Mouse (Mus musculus): Measurements from ENCODE around the gene Tdp1. TPM values are rescaled to one million over a fixed set of nuclear protein-coding genes. Genes with fewer than 3 reads are reported as not detected.
"Not testable (repeated sequence)": the region's sequence is repeated elsewhere in the genome, so short reads cannot be mapped to it uniquely, and the experiment has no call there.

The Tdp1 gene
- polyA plus RNA-seq, 1 experiment from 2014 or later = 84.4 TPM

GRCm38 (mm10) chr12:99965203-99966115 is 81.1 kb downstream of the Tdp1 start:
- WGBS = under 1% methylated on average over 77 of the region's 77 CpGs
- Histone ChIP-seq H3K36me3 (replicated peaks) (no peaks in the 10 kb centered on the region), H3K27ac (replicated peaks) (peak overlapping the region; percentile 19; the same call in 1 of the 2 replicates), H3K4me1 (peaks cover 32% of the 10 kb centered on the region), H3K27me3 (replicated peaks; ENCODE audit: low read depth, poor library complexity, severe bottlenecking) (peaks cover 91% of the 10 kb centered on the region), H3K9me3 (no peaks in the 10 kb centered on the region), H3K4me3 (peak overlapping the region; percentile 64)
- peak; percentile 66 for DNase-seq (ENCODE audit: low spot score)

- 4% methylated on average over 25 of the region's 25 CpGs for WGBS
- H3K4me3 ChIP-seq = peak overlapping the region; percentile 64
- no peaks in the 10 kb centered on the region for H3K36me3 ChIP-seq (replicated peaks)
- peaks cover 85% of the 10 kb centered on the region for H3K27me3 ChIP-seq (replicated peaks; ENCODE audit: low read depth, poor library complexity, severe bottlenecking)
- H3K9me3 ChIP-seq = no peaks in the 10 kb centered on the region; the same call in 1 of the 2 replicates
- no peak for DNase-seq (ENCODE audit: low spot score)
- peaks cover 32% of the 10 kb centered on the region for H3K4me1 ChIP-seq
- peak overlapping the region; percentile 19; the same call in 1 of the 2 replicates for H3K27ac ChIP-seq (replicated peaks)
These were observed 81.9 kb downstream of the Tdp1 start for GRCm38 (mm10) chr12:99966116-99966770.

DNA sequence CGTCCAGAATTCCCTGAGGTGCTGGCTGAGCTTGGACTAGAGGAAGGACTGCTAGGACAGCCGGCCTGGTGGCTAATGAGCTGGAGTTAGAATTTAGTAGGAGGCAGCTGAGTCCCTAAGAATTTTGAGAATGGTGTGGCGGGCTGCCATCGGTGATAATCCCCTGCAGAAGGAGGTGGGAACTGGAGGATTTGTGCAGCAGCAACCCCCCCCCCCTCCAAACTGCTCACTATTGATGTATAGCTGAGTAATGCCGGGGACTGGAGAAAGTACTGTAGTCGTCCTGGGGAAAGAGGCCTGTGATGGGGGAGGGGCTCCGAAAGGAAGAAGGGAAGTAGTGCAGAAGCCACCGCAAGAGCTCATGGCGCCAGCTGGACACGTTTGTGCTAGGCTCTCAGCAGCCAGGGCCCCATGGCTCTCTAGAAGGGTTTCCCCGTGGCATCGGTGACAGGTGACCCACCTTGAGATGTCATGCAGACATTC is 82.6 kb downstream of the Tdp1 start:
- Histone ChIP-seq H3K27me3 (replicated peaks; ENCODE audit: low read depth, poor library complexity, severe bottlenecking) (peaks cover 81% of the 10 kb centered on the region), H3K9me3 (no peaks in the 10 kb centered on the region; the same call in 1 of the 2 replicates), H3K27ac (replicated peaks) (no peak overlapping the region), H3K4me3 (peak overlapping the region; percentile 16; the same call in 1 of the 2 replicates), H3K36me3 (replicated peaks) (no peaks in the 10 kb centered on the region), H3K4me1 (peaks cover 32% of the 10 kb centered on the region)
- WGBS = 13% methylated on average over 12 of the region's 12 CpGs
- peak; percentile 46 for DNase-seq (ENCODE audit: low spot score)

GRCm38 (mm10) chr12:99969906-99970305 is 85.6 kb downstream of the Tdp1 start:
- Histone ChIP-seq H3K27ac (replicated peaks) (no peak overlapping the region), H3K9me3 (no peaks in the 10 kb centered on the region; the same call in 1 of the 2 replicates), H3K4me1 (peaks cover 24% of the 10 kb centered on the region), H3K4me3 (no peak overlapping the region), H3K27me3 (replicated peaks; ENCODE audit: low read depth, poor library complexity, severe bottlenecking) (peaks cover 57% of the 10 kb centered on the region), H3K36me3 (replicated peaks) (no peaks in the 10 kb centered on the region)
- DNase-seq (ENCODE audit: low spot score) = no peak
- WGBS = 82% methylated on average over 4 of the region's 4 CpGs

DNA sequence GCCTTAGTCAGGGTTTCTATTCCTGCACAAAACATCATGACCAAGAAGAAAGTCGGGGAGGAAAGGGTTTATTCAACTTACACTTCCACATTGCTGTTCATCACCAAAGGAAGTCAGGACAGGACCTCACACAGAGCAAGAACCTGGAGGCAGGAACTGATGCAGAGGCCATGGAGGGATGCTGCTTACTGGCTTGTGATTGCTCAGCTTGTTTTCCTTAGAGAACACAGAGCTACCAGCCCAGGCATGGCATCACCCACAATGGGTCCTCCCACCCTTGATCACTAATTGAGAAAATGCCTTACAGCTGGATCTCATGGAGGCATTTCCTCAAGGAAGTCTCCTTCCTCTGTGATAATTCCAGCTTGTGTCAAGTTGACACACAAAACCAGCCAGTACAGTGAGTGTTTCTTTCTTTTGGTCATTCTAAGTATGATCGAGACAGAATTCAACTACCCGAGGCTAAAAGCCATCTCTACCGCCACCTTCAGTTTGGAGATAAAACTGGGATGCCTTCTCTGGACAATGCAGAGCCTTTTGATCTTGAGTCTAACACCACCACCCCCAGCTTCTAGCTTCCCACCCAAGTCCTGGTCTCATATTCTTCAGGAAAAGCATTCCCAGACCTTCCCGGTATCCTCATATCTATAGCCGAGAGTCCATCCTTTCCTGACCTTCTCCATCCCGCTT is 87.0 kb downstream of the Tdp1 start:
- H3K27ac ChIP-seq (replicated peaks); H3K9me3 ChIP-seq; H3K4me3 ChIP-seq; H3K4me1 ChIP-seq; H3K36me3 ChIP-seq (replicated peaks); DNase-seq (ENCODE audit: low spot score): not testable (repeated sequence)
- peaks cover 43% of the 10 kb centered on the region for H3K27me3 ChIP-seq (replicated peaks; ENCODE audit: low read depth, poor library complexity, severe bottlenecking)
- 77% methylated on average over 7 of the region's 7 CpGs for WGBS

DNA sequence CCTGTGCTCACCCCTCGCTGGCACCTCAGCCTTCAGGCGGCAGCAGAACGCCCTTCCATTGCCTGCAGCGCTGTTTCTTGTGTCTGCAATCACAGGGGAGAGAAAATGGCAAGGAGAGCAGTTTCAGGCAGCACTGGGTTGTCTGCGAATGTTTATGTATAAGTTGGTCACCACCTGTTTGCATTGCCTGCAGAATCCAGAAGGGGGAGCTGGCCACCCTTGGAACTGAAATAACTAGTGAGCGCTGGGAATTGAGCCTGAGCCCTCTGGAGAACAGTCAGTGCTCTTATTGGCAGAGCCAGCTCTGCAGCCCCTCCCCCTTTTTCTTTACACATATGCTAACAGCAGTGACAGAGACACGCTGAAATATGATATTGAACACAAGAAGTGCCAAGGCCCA is 88.5 kb downstream of the Tdp1 start:
- no peak for DNase-seq (ENCODE audit: low spot score)
- no peaks in the 10 kb centered on the region for H3K4me1 ChIP-seq
- peaks cover 28% of the 10 kb centered on the region for H3K27me3 ChIP-seq (replicated peaks; ENCODE audit: low read depth, poor library complexity, severe bottlenecking)
- H3K4me3 ChIP-seq = no peak overlapping the region
- WGBS = 56% methylated on average over 7 of the region's 7 CpGs
- H3K27ac ChIP-seq (replicated peaks) = no peak overlapping the region
- no peaks in the 10 kb centered on the region for H3K36me3 ChIP-seq (replicated peaks)
- peaks cover 3% of the 10 kb centered on the region; the same call in 1 of the 2 replicates for H3K9me3 ChIP-seq

DNA sequence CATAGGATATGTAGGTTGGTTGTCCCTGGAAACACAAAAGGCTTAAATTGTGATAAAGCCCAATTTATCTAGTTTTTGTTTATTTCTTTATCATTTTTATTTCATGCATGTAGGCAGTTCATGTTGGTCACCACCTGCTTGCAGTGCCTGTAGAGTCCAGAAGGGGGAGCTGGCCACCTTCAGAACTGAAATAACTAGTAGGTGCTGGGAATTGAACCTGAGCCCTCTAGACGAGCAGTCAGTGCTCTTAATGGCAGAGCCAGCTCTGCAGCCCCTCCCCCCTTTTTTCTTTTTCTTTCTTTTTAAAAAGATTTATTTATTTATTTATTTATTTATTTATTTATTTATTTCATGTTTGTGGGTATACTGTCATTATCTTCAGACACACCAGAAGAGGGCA is 89.3 kb downstream of the Tdp1 start:
- Histone ChIP-seq H3K4me1 (no peaks in the 10 kb centered on the region), H3K27ac (replicated peaks) (no peak overlapping the region), H3K27me3 (replicated peaks; ENCODE audit: low read depth, poor library complexity, severe bottlenecking) (peaks cover 20% of the 10 kb centered on the region), H3K36me3 (replicated peaks) (no peaks in the 10 kb centered on the region), H3K9me3 (peaks cover 3% of the 10 kb centered on the region; the same call in 1 of the 2 replicates), H3K4me3 (no peak overlapping the region)
- WGBS = 78% methylated on average over 1 of the region's 1 CpGs
- no peak for DNase-seq (ENCODE audit: low spot score)

- H3K27ac ChIP-seq (replicated peaks) = no peak overlapping the region
- H3K36me3 ChIP-seq (replicated peaks) = no peaks in the 10 kb centered on the region
- 0 out of 2 replicates have a peak, but pooled peaks cover 3% of the 10 kb centered on the region for H3K9me3 ChIP-seq
- no peaks in the 10 kb centered on the region for H3K4me1 ChIP-seq
- no peaks in the 10 kb centered on the region for H3K27me3 ChIP-seq (replicated peaks; ENCODE audit: low read depth, poor library complexity, severe bottlenecking)
- no peak for DNase-seq (ENCODE audit: low spot score)
- WGBS = 84% methylated on average over 4 of the region's 4 CpGs
- no peak overlapping the region for H3K4me3 ChIP-seq
These were observed 95.2 kb downstream of the Tdp1 start for GRCm38 (mm10) chr12:99979541-99979940.

DNA sequence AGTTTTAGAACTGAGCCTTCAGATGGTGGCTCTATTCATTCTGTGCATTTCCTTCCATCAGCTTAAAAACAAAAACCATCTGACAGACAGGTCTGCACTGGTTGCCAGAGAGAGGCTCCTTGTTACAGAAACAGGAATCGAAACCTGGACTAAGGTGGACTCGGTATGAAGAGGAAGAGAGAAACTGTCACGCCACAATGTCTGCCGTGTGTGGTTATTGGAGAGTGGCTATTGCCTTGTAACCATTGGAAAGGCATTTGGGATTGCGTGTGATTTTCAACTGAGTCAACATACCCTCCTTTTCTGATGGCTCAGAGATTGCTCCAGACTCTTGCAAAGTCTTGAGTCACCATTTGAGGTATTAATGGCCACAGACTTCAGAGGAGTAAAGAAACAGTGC is 102.5 kb downstream of the Tdp1 start:
- Histone ChIP-seq H3K4me1 (no peaks in the 10 kb centered on the region), H3K27me3 (replicated peaks; ENCODE audit: low read depth, poor library complexity, severe bottlenecking) (no peaks in the 10 kb centered on the region), H3K4me3 (no peak overlapping the region), H3K27ac (replicated peaks) (no peak overlapping the region), H3K9me3 (peaks cover 5% of the 10 kb centered on the region; the same call in 1 of the 2 replicates), H3K36me3 (replicated peaks) (no peaks in the 10 kb centered on the region)
- 92% methylated on average over 5 of the region's 5 CpGs for WGBS
- no peak for DNase-seq (ENCODE audit: low spot score)

DNA sequence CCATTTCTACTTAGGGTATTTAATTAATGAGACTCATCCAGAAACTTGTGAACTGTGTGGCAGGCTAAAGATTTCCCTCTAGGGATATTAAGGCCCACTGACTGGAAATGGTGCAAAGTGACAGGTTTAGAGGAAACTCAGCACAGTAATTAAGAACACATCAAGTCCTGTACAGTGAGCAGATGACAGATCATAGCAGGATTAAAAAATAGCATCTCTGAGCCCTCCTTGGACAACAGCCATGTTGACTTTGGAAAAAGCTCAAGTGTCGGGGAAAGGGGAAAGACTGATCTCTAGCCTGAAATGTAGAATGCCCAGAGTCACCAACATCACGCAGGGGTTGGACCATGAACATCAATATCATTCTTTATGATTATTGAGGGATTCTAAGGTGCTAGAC is 103.8 kb downstream of the Tdp1 start:
- Histone ChIP-seq H3K4me3 (no peak overlapping the region), H3K4me1 (no peaks in the 10 kb centered on the region), H3K27ac (replicated peaks) (no peak overlapping the region), H3K27me3 (replicated peaks; ENCODE audit: low read depth, poor library complexity, severe bottlenecking) (no peaks in the 10 kb centered on the region), H3K9me3 (peaks cover 5% of the 10 kb centered on the region; the same call in 1 of the 2 replicates), H3K36me3 (replicated peaks) (no peaks in the 10 kb centered on the region)
- WGBS = 91% methylated on average over 2 of the region's 2 CpGs
- no peak for DNase-seq (ENCODE audit: low spot score)

DNA sequence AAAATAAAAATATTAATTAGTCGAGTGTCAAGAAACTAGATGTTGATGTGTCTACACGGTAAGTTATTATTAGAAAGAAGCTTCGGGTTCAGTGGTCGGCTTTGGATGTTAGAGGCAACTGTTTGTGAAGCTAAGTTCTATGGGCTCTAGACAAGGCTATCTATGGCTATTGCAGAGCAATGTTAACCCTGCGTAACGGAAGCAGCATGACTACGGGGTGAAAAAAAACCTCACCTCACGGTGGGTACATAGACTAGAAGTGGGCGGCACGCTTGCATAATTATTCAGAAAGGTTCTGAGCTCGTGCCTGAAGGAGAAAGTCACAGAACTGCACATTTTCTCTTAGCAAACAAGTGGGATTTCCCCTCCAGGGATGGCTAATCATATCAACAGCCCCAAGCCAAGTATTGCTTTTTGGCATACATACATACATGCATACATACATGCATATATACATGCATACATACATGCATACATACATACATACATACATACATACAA is 108.1 kb downstream of the Tdp1 start:
- no peak overlapping the region for H3K4me3 ChIP-seq
- 90% methylated on average over 11 of the region's 11 CpGs for WGBS

More for the DNA sequence above, 108.1 kb downstream of the Tdp1 start:
- Histone ChIP-seq H3K9me3 (peaks cover 5% of the 10 kb centered on the region; the same call in 1 of the 2 replicates), H3K27me3 (replicated peaks; ENCODE audit: low read depth, poor library complexity, severe bottlenecking) (no peaks in the 10 kb centered on the region), H3K27ac (replicated peaks) (no peak overlapping the region), H3K36me3 (replicated peaks) (no peaks in the 10 kb centered on the region), H3K4me1 (no peaks in the 10 kb centered on the region)
- no peak for DNase-seq (ENCODE audit: low spot score)
